In genomic region chr17:36198317-36198716, GRCm38 (mm10) we compare ENCODE assay signal across 11 mouse cellular contexts. TPM values are rescaled to one million over a fixed set of nuclear protein-coding genes. Genes with fewer than 3 reads are reported as not detected.
DNase-seq lines count a peak whose midpoint lies in the region; ATAC-seq and TF ChIP-seq lines count a peak whose summit lies in the region.
"Had no signal": no experiment of that assay in that cellular context is flagged by ENCODE, and none has a peak within 500 bp of the region (broad histone marks: within the 10 kb centered on the region; RNA-seq: fewer than 3 reads in every experiment).

No protein-coding gene starts in this region.

- H3K36me3 ChIP-seq in hindbrain, embryonic 11.5 days (ENCODE audit: control insufficient read depth, insufficient read depth, low read length), result no peaks in the 10 kb centered on the region
- no peaks in the 10 kb centered on the region for H3K36me3 ChIP-seq in hindbrain, embryonic 16.5 days (ENCODE audit: control insufficient read depth, insufficient read depth, low read length)
- no peaks in the 10 kb centered on the region for H3K36me3 ChIP-seq in intestine, postnatal 0 days (ENCODE audit: control insufficient read depth, insufficient read depth)
- H3K36me3 ChIP-seq: hindbrain, embryonic 15.5 days had no signal

- H3K27ac ChIP-seq in hindbrain, embryonic 11.5 days (ENCODE audit: low read depth, low read length), result no peak overlapping the region
- no peak overlapping the region for H3K27ac ChIP-seq in hindbrain, embryonic 16.5 days (ENCODE audit: low read depth, low read length)
- no peak overlapping the region for H3K27ac ChIP-seq in intestine, postnatal 0 days (ENCODE audit: low read depth, low read length)
- H3K27ac ChIP-seq: hindbrain, embryonic 15.5 days had no signal

- ATAC-seq in hindbrain, embryonic 11.5 days (ENCODE audit: low FRiP score), result no peak
- ATAC-seq in hindbrain, embryonic 16.5 days, result no peak
- ATAC-seq in intestine, postnatal 0 days, result no peak; the same call in 1 of the 2 replicates

- peak; percentile 27 for DNase-seq in hindbrain, embryonic 11.5 days (ENCODE audit: low spot score)
- peak; percentile 31 to 36 for DNase-seq in spleen, postnatal 36 days (ENCODE audit: low spot score in 2 of 2)
- no peak for DNase-seq in spleen, postnatal 14 days (ENCODE audit: low spot score in 2 of 2)
- DNase-seq in thymus, postnatal 4 days, result peak; percentile 92
- DNase-seq in heart, postnatal 36 days, result no peak
- DNase-seq in layer of hippocampus, adult 18-20 months (ENCODE audit: low spot score in 2 of 2), result no peak

- no peak overlapping the region for H3K9ac ChIP-seq in hindbrain, embryonic 11.5 days (ENCODE audit: low read depth, low read length)
- no peak overlapping the region for H3K9ac ChIP-seq in hindbrain, embryonic 16.5 days (ENCODE audit: low read depth, low read length)
- H3K9ac ChIP-seq in intestine, postnatal 0 days (ENCODE audit: low read depth, low read length), result no peak overlapping the region
- H3K9ac ChIP-seq: hindbrain, embryonic 15.5 days had no signal

- 16% methylated on average over 5 of the region's 5 CpGs for WGBS in hindbrain, embryonic 11.5 days
- WGBS in hindbrain, embryonic 16.5 days, result 3% methylated on average over 5 of the region's 5 CpGs
- WGBS in intestine, postnatal 0 days, result 16% methylated on average over 5 of the region's 5 CpGs

- H3K4me3 ChIP-seq in hindbrain, embryonic 11.5 days (ENCODE audit: low read depth, low read length), result no peak overlapping the region
- no peak overlapping the region for H3K4me3 ChIP-seq in hindbrain, embryonic 16.5 days (ENCODE audit: low read length)
- no peak overlapping the region for H3K4me3 ChIP-seq in intestine, postnatal 0 days (ENCODE audit: low read depth, low read length)
- H3K4me3 ChIP-seq: erythroblast, embryonic 14.5 days; hindbrain, embryonic 15.5 days had no signal

- no peak overlapping the region for H3K4me2 ChIP-seq in hindbrain, embryonic 11.5 days (replicated peaks; ENCODE audit: low read depth, low read length)
- no peak overlapping the region for H3K4me2 ChIP-seq in hindbrain, embryonic 16.5 days (ENCODE audit: low read length)
- H3K4me2 ChIP-seq in intestine, postnatal 0 days (replicated peaks; ENCODE audit: low read depth), result no peak overlapping the region
- H3K4me2 ChIP-seq: hindbrain, embryonic 15.5 days had no signal

- H3K4me1 ChIP-seq in hindbrain, embryonic 11.5 days (replicated peaks; ENCODE audit: control insufficient read depth, insufficient read depth, low read length), result no peaks in the 10 kb centered on the region
- no peaks in the 10 kb centered on the region for H3K4me1 ChIP-seq in hindbrain, embryonic 16.5 days (ENCODE audit: control insufficient read depth, insufficient read depth, low read depth, low read length)
- H3K4me1 ChIP-seq in intestine, postnatal 0 days (replicated peaks; ENCODE audit: control insufficient read depth, insufficient read depth, low read length), result no peaks in the 10 kb centered on the region
- H3K4me1 ChIP-seq: hindbrain, embryonic 15.5 days had no signal

- intact Hi-C loops in heart, postnatal 36 days (cut with DNase I), result no loop called here

- peaks cover 4% of the 10 kb centered on the region; the same call in 1 of the 2 replicates for H3K27me3 ChIP-seq in hindbrain, embryonic 11.5 days (ENCODE audit: control insufficient read depth, insufficient read depth, low read length)
- peaks cover 5% of the 10 kb centered on the region; the same call in 1 of the 2 replicates for H3K27me3 ChIP-seq in hindbrain, embryonic 16.5 days (replicated peaks; ENCODE audit: control insufficient read depth, insufficient read depth, low read length)
- H3K27me3 ChIP-seq in intestine, postnatal 0 days (replicated peaks; ENCODE audit: control insufficient read depth, insufficient read depth, low read length), result peaks cover 10% of the 10 kb centered on the region; the same call in 1 of the 2 replicates

- TF ChIP-seq CTCF in intestine, postnatal 0 days (IDR thresholded peaks at IDR 0.05; ENCODE audit: low read depth), result peak; percentile 80

- no peaks in the 10 kb centered on the region for H3K9me3 ChIP-seq in hindbrain, embryonic 11.5 days (ENCODE audit: control insufficient read depth, low read length)
- H3K9me3 ChIP-seq in hindbrain, embryonic 16.5 days (ENCODE audit: control insufficient read depth, low read length), result no peaks in the 10 kb centered on the region
- no peaks in the 10 kb centered on the region for H3K9me3 ChIP-seq in intestine, postnatal 0 days (ENCODE audit: control insufficient read depth)
- H3K9me3 ChIP-seq: hindbrain, embryonic 15.5 days had no signal

RNA-seq across cellular contexts. Expression of gene H2-T3, which starts 8.2 kb away (rescaled TPM):
- polyA plus RNA-seq in hindbrain, embryonic 11.5 days (2014; fragmentation: Nextera tagmentation; extraction: Ambion mirVana), result not detected in 2 replicates
- not detected in 2 replicates for polyA plus RNA-seq in hindbrain, embryonic 16.5 days (2015; fragmentation: Nextera tagmentation; extraction: Ambion mirVana)
- 53.3 and 65.3 TPM in 2 replicates for polyA plus RNA-seq in intestine, postnatal 0 days (2015; fragmentation: Nextera tagmentation; extraction: Ambion mirVana)
- total RNA-seq in heart, postnatal 36 days (2021), result not detected
- total RNA-seq in layer of hippocampus, adult 18-20 months (2021), result not detected
- polyA plus RNA-seq: erythroblast, embryonic 14.5 days; hindbrain, embryonic 15.5 days had no signal

RNA-seq across cellular contexts. Expression of gene Gm8909, which starts 30.0 kb away (rescaled TPM):
- not detected in 2 replicates for polyA plus RNA-seq in hindbrain, embryonic 11.5 days (2014; fragmentation: Nextera tagmentation; extraction: Ambion mirVana)
- polyA plus RNA-seq in hindbrain, embryonic 16.5 days (2015; fragmentation: Nextera tagmentation; extraction: Ambion mirVana), result not detected in 2 replicates
- 28.7 and 31.1 TPM in 2 replicates for polyA plus RNA-seq in intestine, postnatal 0 days (2015; fragmentation: Nextera tagmentation; extraction: Ambion mirVana)
- total RNA-seq in heart, postnatal 36 days (2021), result not detected
- total RNA-seq in layer of hippocampus, adult 18-20 months (2021), result not detected
- polyA plus RNA-seq: erythroblast, embryonic 14.5 days; hindbrain, embryonic 15.5 days; liver, embryonic 16.5 days had no signal

RNA-seq across cellular contexts. Expression of gene Rpp21, which starts 59.6 kb away (rescaled TPM):
- polyA plus RNA-seq in hindbrain, embryonic 11.5 days (2014; fragmentation: Nextera tagmentation; extraction: Ambion mirVana), result 86.4 and 91.0 TPM in 2 replicates
- polyA plus RNA-seq in hindbrain, embryonic 16.5 days (2015; fragmentation: Nextera tagmentation; extraction: Ambion mirVana), result 117 and 131 TPM in 2 replicates
- 103 and 110 TPM in 2 replicates for polyA plus RNA-seq in intestine, postnatal 0 days (2015; fragmentation: Nextera tagmentation; extraction: Ambion mirVana)
- total RNA-seq in heart, postnatal 36 days (2021), result 10 to 100 TPM; 39.6 to 41.1 TPM
- total RNA-seq in layer of hippocampus, adult 18-20 months (2021), result 10 to 100 TPM; 43.8 to 45.2 TPM

Comparison
In these comparisons a context has a peak if more than half of its experiments do, and no peak if none do; other contexts are left out.
1. DNase-seq: peak in hindbrain, embryonic 11.5 days (single experiment), spleen, postnatal 36 days (2 of 2) and thymus, postnatal 4 days (single experiment); none in spleen, postnatal 14 days (0 of 2), heart, postnatal 36 days (0 of 2) and layer of hippocampus, adult 18-20 months (0 of 2).
2. RNA of gene H2-T3, which starts 8.2 kb away (polyA plus RNA-seq): 53.3 to 65.3 TPM in intestine, postnatal 0 days; not detected in hindbrain, embryonic 11.5 days and not detected in hindbrain, embryonic 16.5 days; every median in the first group is over 10 times any median in the second.
3. RNA of gene Gm8909, which starts 30.0 kb away (polyA plus RNA-seq): 28.7 to 31.1 TPM in intestine, postnatal 0 days; not detected in hindbrain, embryonic 16.5 days and not detected in hindbrain, embryonic 11.5 days; every median in the first group is over 10 times any median in the second.